Mouse (Mus musculus) megakaryocyte, embryonic 14.5 days (primary cell): ENCODE measurements around the gene Ino80d.

Experiments
- FLI1 ChIP-seq: IDR thresholded peaks from 2 replicates; pipeline ENCODE4 v1.6.1; 2012; ENCODE audit warnings: low read length, inconsistent platforms, mixed read lengths
- GATA1 ChIP-seq: IDR thresholded peaks from 3 replicates; pipeline ENCODE4 v1.6.1; 2012; ENCODE audit warnings: mixed read lengths, low read length, inconsistent platforms, borderline replicate concordance

GRCm38 (mm10) chr1:62976742-62977141, 137.7 kb downstream of the Ino80d start:
- TF ChIP-seq FLI1 (no peak), GATA1 (no peak)
